20 mouse cellular contexts compared by ENCODE assay signal in the genomic region with DNA sequence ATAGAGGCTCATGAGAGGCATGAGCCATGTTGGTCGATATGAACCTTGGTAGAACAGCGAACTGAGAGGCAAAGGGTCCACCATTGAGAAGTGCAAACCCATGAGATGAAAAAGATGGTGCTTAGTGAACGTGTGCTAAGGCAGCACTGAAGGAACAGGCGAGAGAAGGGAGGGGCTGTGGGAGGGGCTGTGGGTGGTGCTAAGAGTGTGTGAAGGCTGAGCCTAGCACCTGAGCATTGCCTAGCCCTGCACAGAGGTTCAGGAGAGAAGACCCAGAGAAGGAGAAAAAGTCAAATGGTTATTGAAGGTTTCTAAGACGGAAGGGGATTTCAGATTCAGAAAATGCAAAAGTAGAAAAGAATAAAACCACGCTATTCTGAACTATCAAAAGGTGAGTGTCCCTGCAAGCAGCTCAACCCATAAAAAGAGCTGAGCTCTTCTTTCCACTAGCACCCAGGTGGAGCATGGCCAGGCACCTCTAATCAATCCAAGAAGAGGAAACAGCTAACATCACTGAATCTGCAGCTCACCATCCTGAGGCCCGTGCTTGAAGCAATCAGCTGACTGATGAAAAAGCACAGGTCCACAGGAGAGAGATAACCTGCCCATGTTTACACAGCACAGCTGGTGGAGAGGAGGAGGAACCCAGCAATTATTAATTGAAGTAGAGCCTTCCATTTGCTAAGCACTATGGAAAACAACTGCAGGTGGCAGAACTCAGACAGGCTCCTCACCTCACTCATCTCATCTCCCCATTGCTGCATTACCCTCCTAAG.
DNase-seq lines count a peak whose midpoint lies in the region; ATAC-seq and TF ChIP-seq lines count a peak whose summit lies in the region.
"Had no signal": no experiment of that assay in that cellular context is flagged by ENCODE, and none has a peak within 500 bp of the region (broad histone marks: within the 10 kb centered on the region; RNA-seq: fewer than 3 reads in every experiment).

No protein-coding gene starts in this region.

- no peak overlapping the region for H3K27ac ChIP-seq in kidney, embryonic 16.5 days (ENCODE audit: low read length)
- H3K27ac ChIP-seq in kidney, adult 2 months (ENCODE audit: insufficient read depth, low read depth, low read length), result no peak overlapping the region
- no peak overlapping the region for H3K27ac ChIP-seq in stomach, embryonic 14.5 days (ENCODE audit: low read length)
- H3K27ac ChIP-seq in stomach, embryonic 16.5 days (ENCODE audit: low read length), result no peak overlapping the region
- H3K27ac ChIP-seq: forebrain, embryonic 10.5 days; forebrain, embryonic 13.5 days; hindbrain, embryonic 13.5 days had no signal

- no peak overlapping the region for H3K4me2 ChIP-seq in kidney, embryonic 16.5 days (replicated peaks; ENCODE audit: low read depth, low read length)
- no peak overlapping the region for H3K4me2 ChIP-seq in stomach, embryonic 14.5 days (replicated peaks; ENCODE audit: low read depth, low read length)
- no peak overlapping the region for H3K4me2 ChIP-seq in stomach, embryonic 16.5 days (ENCODE audit: low read depth, low read length)
- H3K4me2 ChIP-seq: forebrain, embryonic 13.5 days; heart, embryonic 11.5 days; hindbrain, embryonic 13.5 days had no signal

- TF ChIP-seq CTCF in kidney, adult 2 months (conservative IDR thresholded peaks at IDR 0.05; ENCODE audit: insufficient read depth, insufficient read length, low read depth, low read length), result no peak

- no peaks in the 10 kb centered on the region for H3K4me1 ChIP-seq in kidney, embryonic 16.5 days (ENCODE audit: insufficient read depth, low read length)
- no peaks in the 10 kb centered on the region for H3K4me1 ChIP-seq in kidney, adult 2 months (ENCODE audit: control insufficient read depth, insufficient read depth, low read length)
- H3K4me1 ChIP-seq in stomach, embryonic 14.5 days (ENCODE audit: control insufficient read depth, insufficient read depth, low read length), result no peaks in the 10 kb centered on the region
- no peaks in the 10 kb centered on the region for H3K4me1 ChIP-seq in stomach, embryonic 16.5 days (ENCODE audit: control insufficient read depth, insufficient read depth, low read length)
- H3K4me1 ChIP-seq: forebrain, embryonic 10.5 days; forebrain, embryonic 13.5 days; hindbrain, embryonic 13.5 days had no signal

- no peak for TF ChIP-seq POLR2A in kidney, adult 2 months (IDR thresholded peaks at IDR 0.05; ENCODE audit: low read depth, low read length)

- H3K9ac ChIP-seq in kidney, embryonic 16.5 days (replicated peaks; ENCODE audit: low read length), result no peak overlapping the region
- no peak overlapping the region for H3K9ac ChIP-seq in stomach, embryonic 14.5 days (replicated peaks; ENCODE audit: low read depth, low read length)
- H3K9ac ChIP-seq in stomach, embryonic 16.5 days (ENCODE audit: low read length), result no peak overlapping the region
- H3K9ac ChIP-seq: forebrain, embryonic 13.5 days; hindbrain, embryonic 13.5 days had no signal

- H3K4me3 ChIP-seq in kidney, embryonic 16.5 days (ENCODE audit: low read length), result no peak overlapping the region
- H3K4me3 ChIP-seq in kidney, adult 2 months (ENCODE audit: insufficient read depth, low read depth, low read length), result no peak overlapping the region
- H3K4me3 ChIP-seq in stomach, embryonic 14.5 days (ENCODE audit: low read depth, low read length), result no peak overlapping the region
- H3K4me3 ChIP-seq in stomach, embryonic 16.5 days (replicated peaks; ENCODE audit: low read length), result no peak overlapping the region
- H3K4me3 ChIP-seq: forebrain, embryonic 10.5 days; forebrain, embryonic 13.5 days; hindbrain, embryonic 13.5 days had no signal

- no peak for DNase-seq in kidney, adult 2 months
- DNase-seq in adipocyte (ENCODE audit: low spot score), result no peak
- no peak for DNase-seq in spleen, postnatal 10 days (ENCODE audit: low spot score in 2 of 2)
- DNase-seq: adrenal gland, adult 8-10 months; adrenal gland, postnatal 25 days; cerebellum, adult 18-20 months; cerebellum, adult 9-10 months; cerebellum, postnatal 14 days; gastrocnemius, postnatal 10 days; gastrocnemius, postnatal 36 days had no signal

- WGBS in kidney, embryonic 16.5 days, result 55% methylated on average over 7 of the region's 7 CpGs
- WGBS in kidney, adult 2 months, result 53% methylated on average over 7 of the region's 7 CpGs
- WGBS in stomach, embryonic 14.5 days, result 46% methylated on average over 7 of the region's 7 CpGs
- 53% methylated on average over 7 of the region's 7 CpGs for WGBS in stomach, embryonic 16.5 days

- peak; percentile 31; the same call in 1 of the 2 replicates for ATAC-seq in kidney, embryonic 16.5 days (ENCODE audit: low FRiP score, low TSS enrichment)
- ATAC-seq in stomach, embryonic 14.5 days (ENCODE audit: insufficient number of reproducible peaks, insufficient read depth, low FRiP score, low read depth), result peak; percentile 46; the same call in 1 of the 2 replicates
- ATAC-seq in stomach, embryonic 16.5 days (ENCODE audit: insufficient read depth, low FRiP score), result peak; percentile 44; the same call in 1 of the 2 replicates
- ATAC-seq: CD4-positive, CD25-positive, alpha-beta regulatory T cell, adult 4 months; forebrain, embryonic 13.5 days; forebrain, embryonic 16.5 days; hindbrain, embryonic 16.5 days had no signal

- no peaks in the 10 kb centered on the region for H3K36me3 ChIP-seq in kidney, embryonic 16.5 days (ENCODE audit: insufficient read depth, low read length)
- H3K36me3 ChIP-seq in kidney, adult 2 months (ENCODE audit: control insufficient read depth, insufficient read depth, low read length), result no peaks in the 10 kb centered on the region
- no peaks in the 10 kb centered on the region for H3K36me3 ChIP-seq in stomach, embryonic 14.5 days (ENCODE audit: control insufficient read depth, insufficient read depth, low read length)
- no peaks in the 10 kb centered on the region for H3K36me3 ChIP-seq in stomach, embryonic 16.5 days (ENCODE audit: control insufficient read depth, insufficient read depth, low read length)
- H3K36me3 ChIP-seq: forebrain, embryonic 10.5 days; hindbrain, embryonic 13.5 days had no signal

- H3K9me3 ChIP-seq in kidney, embryonic 16.5 days (ENCODE audit: low read length), result no peaks in the 10 kb centered on the region
- H3K9me3 ChIP-seq in stomach, embryonic 14.5 days (ENCODE audit: control insufficient read depth, low read depth, low read length), result no peaks in the 10 kb centered on the region
- H3K9me3 ChIP-seq in stomach, embryonic 16.5 days (replicated peaks; ENCODE audit: control insufficient read depth, low read length), result no peaks in the 10 kb centered on the region
- H3K9me3 ChIP-seq: forebrain, embryonic 10.5 days; forebrain, embryonic 13.5 days; hindbrain, embryonic 13.5 days had no signal

- H3K27me3 ChIP-seq in kidney, embryonic 16.5 days (ENCODE audit: insufficient read depth, low read length), result no peaks in the 10 kb centered on the region
- no peaks in the 10 kb centered on the region for H3K27me3 ChIP-seq in kidney, adult 2 months (replicated peaks; ENCODE audit: control insufficient read depth, insufficient read depth, low read length)
- no peaks in the 10 kb centered on the region for H3K27me3 ChIP-seq in stomach, embryonic 14.5 days (ENCODE audit: control insufficient read depth, insufficient read depth, low read length)
- H3K27me3 ChIP-seq in stomach, embryonic 16.5 days (ENCODE audit: control insufficient read depth, insufficient read depth, low read length), result no peaks in the 10 kb centered on the region
- H3K27me3 ChIP-seq: forebrain, embryonic 13.5 days; hindbrain, embryonic 13.5 days had no signal
